Mouse (Mus musculus) kidney, embryonic 15.5 days (tissue): ENCODE measurements around the gene Wdr66. TPM values are rescaled to one million over a fixed set of nuclear protein-coding genes. Genes with fewer than 3 reads are reported as not detected.

Experiments
- ATAC-seq: fragments of 200-750 bp; cut with Nextera tagmentation; replicated peaks from 2 replicates; pipeline ENCODE4 v1.8.0; 2017; ENCODE audit warnings: moderate TSS enrichment; ENCODE audit not compliant: low FRiP score
- H3K27ac ChIP-seq: fragments of 300-500 bp; sonication (generic); 2 replicates; pipeline ENCODE4 v1.5.1; 2015; ENCODE audit warnings: mild to moderate bottlenecking, inconsistent platforms
- H3K27me3 ChIP-seq: fragments of 300-500 bp; sonication (generic); 2 replicates; pipeline ENCODE4 v1.6.1; 2015; ENCODE audit warnings: inconsistent platforms
- H3K36me3 ChIP-seq: fragments of 300-500 bp; sonication (generic); 2 replicates; pipeline ENCODE4 v1.6.1; 2015; ENCODE audit warnings: inconsistent platforms
- H3K4me1 ChIP-seq: fragments of 300-500 bp; sonication (generic); 2 replicates; pipeline ENCODE4 v1.6.1; 2015; ENCODE audit warnings: inconsistent platforms
- H3K4me2 ChIP-seq: fragments of 300-500 bp; sonication (generic); 2 replicates; pipeline ENCODE4 v1.6.1; 2015; ENCODE audit warnings: moderate library complexity, mild to moderate bottlenecking, inconsistent platforms
- H3K4me3 ChIP-seq: fragments of 300-500 bp; sonication (generic); replicated peaks from 2 replicates; pipeline ENCODE4 v1.5.1; 2015; ENCODE audit warnings: mild to moderate bottlenecking, inconsistent platforms
- H3K9ac ChIP-seq: fragments of 300-500 bp; sonication (generic); 2 replicates; pipeline ENCODE4 v1.6.1; 2015; ENCODE audit warnings: mild to moderate bottlenecking, inconsistent platforms
- H3K9me3 ChIP-seq: fragments of 300-500 bp; sonication (generic); replicated peaks from 2 replicates; pipeline ENCODE4 v1.6.1; 2016; ENCODE audit warnings: inconsistent platforms
- WGBS: fragments of 180-500 bp; shearing (Covaris S2); methylation state at CpG from one replicate; pipeline ENCODE4 v1.1.7; 2015; ENCODE audit warnings: mixed read lengths; 5-methylcytosine and 5-hydroxymethylcytosine counted together
- polyA plus RNA-seq: library from polyadenylated mRNA; unstranded; fragments of >200 nt; fragmentation: Nextera tagmentation; extraction: Ambion mirVana; gene quantifications from 2 replicates; pipeline ENCODE4 v1.2.1, GENCODE M21; 2015

The Wdr66 gene
- polyA plus RNA-seq, 1 experiment from 2014 or later: 1.5 TPM

DNA sequence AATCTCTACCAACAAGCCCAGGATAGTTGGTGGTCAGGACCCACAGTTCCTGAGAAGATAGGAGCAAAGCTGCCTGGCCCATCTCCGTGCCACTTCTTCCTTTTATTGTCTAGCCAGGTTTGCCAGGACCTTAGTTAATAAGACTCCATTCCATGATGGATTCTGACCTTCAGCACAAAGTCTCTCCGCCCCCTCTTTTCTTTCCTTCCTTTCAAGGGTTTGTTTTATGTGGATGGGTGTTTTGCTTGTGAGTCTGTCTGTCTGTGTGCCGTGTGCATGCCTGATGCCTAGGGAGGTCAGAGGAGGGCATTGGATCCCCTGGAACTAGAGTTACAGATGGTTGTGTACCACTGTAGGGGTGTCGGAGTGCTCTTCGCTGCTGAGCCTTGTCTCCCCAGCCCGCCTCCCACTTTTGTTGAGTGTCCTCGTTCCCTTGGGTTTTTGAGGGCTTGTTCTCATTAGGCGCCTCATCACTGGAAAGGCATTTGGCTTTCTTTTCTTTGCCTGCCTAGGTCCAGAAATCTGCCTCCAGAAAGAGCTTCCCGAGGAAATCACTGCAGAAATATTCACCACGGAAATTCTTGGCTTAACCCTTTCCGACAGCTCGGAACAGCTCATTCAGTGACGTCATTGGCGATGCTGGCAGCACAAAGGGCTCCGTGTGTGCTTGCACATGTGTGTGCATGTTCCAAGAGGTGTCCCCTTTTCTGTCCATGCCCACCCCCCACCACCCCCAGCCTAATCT is 74.3 kb downstream of the Wdr66 start:
- Histone ChIP-seq H3K4me3 (no peak overlapping the region), H3K4me1 (peaks cover 35% of the 10 kb centered on the region), H3K4me2 (no peak overlapping the region), H3K27me3 (no peaks in the 10 kb centered on the region), H3K36me3 (no peaks in the 10 kb centered on the region), H3K9me3 (no peaks in the 10 kb centered on the region), H3K9ac (no peak overlapping the region), H3K27ac (peak overlapping the region; percentile 28)
- 65% methylated on average over 15 of the region's 15 CpGs for WGBS
- ATAC-seq: no peak

GRCm38 (mm10) chr5:123326751-123327148 is 74.8 kb downstream of the Wdr66 start:
- peaks cover 35% of the 10 kb centered on the region for H3K4me1 ChIP-seq
- no peaks in the 10 kb centered on the region for H3K9me3 ChIP-seq
- H3K36me3 ChIP-seq: no peaks in the 10 kb centered on the region
- ATAC-seq: peak; percentile 57
- H3K4me2 ChIP-seq: no peak overlapping the region
- no peaks in the 10 kb centered on the region for H3K27me3 ChIP-seq
- H3K9ac ChIP-seq: no peak overlapping the region
- no peak overlapping the region for H3K4me3 ChIP-seq
- 57% methylated on average over 9 of the region's 9 CpGs for WGBS
- H3K27ac ChIP-seq: peak overlapping the region; percentile 28

DNA sequence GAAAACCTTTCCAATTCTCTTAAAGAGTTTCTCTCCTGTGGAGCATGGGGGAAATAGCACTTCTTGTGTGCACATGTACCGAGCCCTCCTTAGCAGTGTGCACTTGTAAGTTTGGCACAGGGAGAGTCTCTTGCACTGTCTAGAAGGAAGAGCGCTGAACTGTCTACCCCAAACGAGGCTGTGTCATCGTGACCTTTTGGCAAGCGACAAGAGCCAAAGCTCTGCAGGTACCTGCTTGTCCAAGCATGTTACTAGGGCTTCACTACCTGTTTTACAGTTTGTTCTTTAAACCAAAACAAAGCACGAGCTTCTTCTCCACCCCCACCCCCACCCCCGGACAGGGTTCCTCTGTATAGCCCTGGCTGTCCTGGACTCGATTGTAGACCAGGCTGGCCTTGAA is 75.8 kb downstream of the Wdr66 start:
- Histone ChIP-seq H3K4me3 (no peak overlapping the region), H3K9ac (no peak overlapping the region), H3K4me1 (peaks cover 35% of the 10 kb centered on the region), H3K4me2 (no peak overlapping the region), H3K27me3 (no peaks in the 10 kb centered on the region), H3K36me3 (no peaks in the 10 kb centered on the region), H3K9me3 (no peaks in the 10 kb centered on the region), H3K27ac (no peak overlapping the region)
- WGBS: 83% methylated on average over 8 of the region's 8 CpGs
- no peak for ATAC-seq

- Histone ChIP-seq H3K36me3 (no peaks in the 10 kb centered on the region), H3K27ac (no peak overlapping the region), H3K4me1 (no peaks in the 10 kb centered on the region), H3K27me3 (no peaks in the 10 kb centered on the region), H3K4me3 (no peak overlapping the region), H3K4me2 (no peak overlapping the region), H3K9ac (no peak overlapping the region), H3K9me3 (no peaks in the 10 kb centered on the region)
- WGBS: 85% methylated on average over 6 of the region's 6 CpGs
- ATAC-seq: no peak
Observed at GRCm38 (mm10) chr5:123333566-123333965, 81.7 kb downstream of the Wdr66 start.

GRCm38 (mm10) chr5:123336205-123336961 is 84.5 kb downstream of the Wdr66 start:
- 83% methylated on average over 4 of the region's 4 CpGs for WGBS
- no peak for ATAC-seq
- no peaks in the 10 kb centered on the region for H3K36me3 ChIP-seq
- no peak overlapping the region for H3K4me2 ChIP-seq
- no peaks in the 10 kb centered on the region for H3K4me1 ChIP-seq
- H3K4me3 ChIP-seq: no peak overlapping the region
- H3K9ac ChIP-seq: no peak overlapping the region
- no peaks in the 10 kb centered on the region for H3K9me3 ChIP-seq
- no peak overlapping the region for H3K27ac ChIP-seq
- H3K27me3 ChIP-seq: no peaks in the 10 kb centered on the region

- Histone ChIP-seq H3K9ac (no peak overlapping the region), H3K4me1 (peaks cover 4% of the 10 kb centered on the region), H3K36me3 (no peaks in the 10 kb centered on the region), H3K9me3 (no peaks in the 10 kb centered on the region), H3K4me3 (no peak overlapping the region), H3K27ac (no peak overlapping the region), H3K4me2 (no peak overlapping the region), H3K27me3 (no peaks in the 10 kb centered on the region)
- ATAC-seq: no peak
- 72% methylated on average over 3 of the region's 3 CpGs for WGBS
Observed at GRCm38 (mm10) chr5:123338463-123338862, 86.6 kb downstream of the Wdr66 start.

DNA sequence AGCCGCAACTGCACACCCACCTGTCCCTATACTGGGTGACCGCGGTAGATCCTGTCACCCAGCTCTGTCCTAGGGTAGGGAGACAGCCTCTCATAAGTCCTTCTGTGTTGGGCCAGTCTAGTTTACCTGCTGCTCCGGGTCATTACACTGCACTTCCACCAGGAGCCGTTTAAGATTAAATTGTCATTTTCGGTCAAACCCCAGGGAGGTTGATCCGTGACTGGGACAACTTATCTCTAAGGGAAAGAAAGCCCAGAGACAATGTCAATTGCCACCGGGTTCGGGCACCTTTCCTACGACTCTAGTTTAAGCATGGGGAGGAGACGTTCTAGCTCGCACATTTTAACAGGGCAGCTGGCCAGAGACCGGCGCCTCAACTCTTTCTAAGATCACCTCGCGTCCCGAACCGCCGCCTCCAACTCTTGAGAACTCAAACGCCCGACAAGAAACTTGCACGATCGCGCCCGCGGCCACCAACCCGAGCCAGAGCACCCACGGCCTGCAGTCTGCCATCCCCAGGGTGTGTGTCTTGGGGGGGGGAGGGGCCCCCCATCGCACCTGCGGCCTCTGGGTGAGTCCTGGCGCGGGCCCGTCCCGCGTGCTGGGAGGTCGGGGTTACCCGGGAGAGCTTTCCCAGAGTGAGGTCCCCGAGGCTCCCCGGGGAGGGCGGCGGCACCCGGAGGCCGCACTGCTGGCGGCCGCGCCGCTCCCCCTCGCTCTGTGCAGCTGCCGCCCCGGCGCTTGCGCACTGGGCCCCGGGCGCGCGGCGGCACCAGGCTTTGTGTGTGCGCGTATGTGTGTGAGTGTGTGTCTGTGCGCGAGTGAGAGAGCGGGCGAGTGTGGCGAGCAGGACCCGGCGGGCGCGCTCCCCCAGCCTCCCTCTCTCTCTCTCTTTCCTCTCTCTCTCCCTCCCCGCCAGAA is 92.1 kb downstream of the Wdr66 start, which contains the start of gene Bcl7a:
Gene Bcl7a (plus strand): TSS at position 128 of the 921 bp plus-strand sequence.
- Histone ChIP-seq H3K9ac (peak within 1 kb of the TSS; percentile 94), H3K27me3 (no peaks in the 10 kb centered on the region), H3K9me3 (no peaks in the 10 kb centered on the region), H3K4me3 (peak within 1 kb of the TSS; percentile 91), H3K36me3 (0 out of 2 replicates have a peak, but pooled peaks cover 4% of the 10 kb centered on the region), H3K27ac (peak within 1 kb of the TSS; percentile 98), H3K4me2 (peak within 1 kb of the TSS; percentile 83), H3K4me1 (peaks cover 39% of the 10 kb centered on the region)
- ATAC-seq: peak; percentile 83
- 1% methylated on average over 67 of the region's 69 CpGs for WGBS

GRCm38 (mm10) chr5:123344628-123344962 is 92.7 kb downstream of the Wdr66 start:
- Histone ChIP-seq H3K4me3 (peak overlapping the region; percentile 91), H3K27ac (peak overlapping the region; percentile 98), H3K4me2 (peak overlapping the region; percentile 83), H3K36me3 (0 out of 2 replicates have a peak, but pooled peaks cover 4% of the 10 kb centered on the region), H3K4me1 (peaks cover 39% of the 10 kb centered on the region), H3K27me3 (no peaks in the 10 kb centered on the region), H3K9me3 (no peaks in the 10 kb centered on the region), H3K9ac (peak overlapping the region; percentile 94)
- 0% methylated on average over 51 of the region's 51 CpGs for WGBS
- no peak; the same call in none of the 2 replicates for ATAC-seq

DNA sequence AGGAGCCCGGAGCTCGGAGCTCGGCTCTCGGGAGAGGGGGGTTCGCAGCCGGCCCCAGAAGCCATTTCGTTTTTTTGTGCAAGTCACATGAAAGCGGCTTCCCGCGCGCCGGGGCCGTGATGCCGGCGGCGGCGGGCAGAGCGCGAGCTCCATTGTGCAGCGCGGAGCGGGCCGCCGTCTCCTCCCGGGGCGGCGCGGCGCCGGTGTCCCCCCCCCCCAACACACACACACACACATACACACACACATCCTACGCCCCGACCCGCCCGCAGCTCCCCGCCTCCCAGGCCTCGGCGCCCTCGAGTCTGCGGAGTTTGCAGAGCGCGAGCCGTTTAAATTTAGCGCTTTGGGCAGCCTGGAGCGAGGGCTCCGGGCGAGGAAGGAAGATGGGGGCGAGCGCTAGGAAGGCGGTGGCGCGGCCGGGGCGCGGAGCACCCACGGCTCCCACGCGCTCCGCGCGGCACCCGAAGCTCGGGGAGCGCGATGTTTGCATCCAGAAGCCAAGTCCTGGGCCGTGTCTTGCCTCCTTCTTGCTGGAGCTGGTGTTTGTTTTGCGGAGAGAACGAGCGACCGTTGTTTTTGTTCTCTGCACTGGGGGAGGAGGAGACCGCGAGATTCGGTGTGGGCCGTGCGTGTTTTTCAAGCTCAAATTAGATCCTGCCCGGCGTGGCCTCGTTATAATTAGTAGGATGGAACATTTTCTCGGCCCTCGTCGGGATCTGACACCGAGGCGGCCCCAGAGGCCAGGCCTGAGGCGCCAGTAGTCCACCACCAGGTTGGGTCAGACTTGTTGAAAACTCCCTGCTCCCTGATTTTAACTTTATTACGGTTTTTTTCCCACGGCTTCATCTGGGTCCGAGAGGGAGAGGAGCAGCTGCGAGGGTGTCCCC is 93.3 kb downstream of the Wdr66 start:
- H3K9ac ChIP-seq: peak overlapping the region; percentile 94
- peak overlapping the region; percentile 91 for H3K4me3 ChIP-seq
- peak overlapping the region; percentile 83 for H3K4me2 ChIP-seq
- no peaks in the 10 kb centered on the region for H3K9me3 ChIP-seq
- no peaks in the 10 kb centered on the region for H3K27me3 ChIP-seq
- under 1% methylated on average over 64 of the region's 87 CpGs for WGBS
- H3K27ac ChIP-seq: peak overlapping the region; percentile 98
- 0 out of 2 replicates have a peak, but pooled peaks cover 4% of the 10 kb centered on the region for H3K36me3 ChIP-seq
- peak; percentile 29; the same call in 1 of the 2 replicates for ATAC-seq
- H3K4me1 ChIP-seq: peaks cover 43% of the 10 kb centered on the region

- Histone ChIP-seq H3K27ac (peak overlapping the region; percentile 98), H3K4me3 (peak overlapping the region; percentile 91), H3K27me3 (no peaks in the 10 kb centered on the region), H3K36me3 (0 out of 2 replicates have a peak, but pooled peaks cover 4% of the 10 kb centered on the region), H3K9me3 (no peaks in the 10 kb centered on the region), H3K4me2 (peak overlapping the region; percentile 83), H3K4me1 (peaks cover 51% of the 10 kb centered on the region), H3K9ac (peak overlapping the region; percentile 94)
- ATAC-seq: peak; percentile 20; the same call in 1 of the 2 replicates
- WGBS: 2% methylated on average over 21 of the region's 22 CpGs
Observed at GRCm38 (mm10) chr5:123345853-123346654, 94.2 kb downstream of the Wdr66 start.
